Mouse (Mus musculus): ENCODE results near the gene Fbn1. TPM values are rescaled to one million over a fixed set of nuclear protein-coding genes. Genes with fewer than 3 reads are reported as not detected.

Gene Fbn1
- total RNA-seq, 2 experiments from 2014 or later: 86.1 to 99.8 TPM

- no peak for DNase-seq
These were observed 6.3 kb downstream of the Fbn1 start for GRCm38 (mm10) chr2:125501526-125501925.

- no peak for DNase-seq
These were observed 9.6 kb downstream of the Fbn1 start for GRCm38 (mm10) chr2:125498216-125498615.

GRCm38 (mm10) chr2:125496696-125497095, 11.1 kb downstream of the Fbn1 start:
- no peak for DNase-seq

- no peak for DNase-seq
These were observed 12.7 kb downstream of the Fbn1 start for GRCm38 (mm10) chr2:125494831-125495812.

GRCm38 (mm10) chr2:125494291-125494690, 13.5 kb downstream of the Fbn1 start:
- DNase-seq: no peak

GRCm38 (mm10) chr2:125492050-125492900, 15.5 kb downstream of the Fbn1 start:
- DNase-seq: no peak

- DNase-seq: no peak
These were observed 17.8 kb downstream of the Fbn1 start for GRCm38 (mm10) chr2:125489979-125490378.

GRCm38 (mm10) chr2:125484910-125485309, 22.9 kb downstream of the Fbn1 start:
- peak; percentile 41 for DNase-seq

- peak; percentile 41 for DNase-seq
These were observed 23.6 kb downstream of the Fbn1 start for GRCm38 (mm10) chr2:125484164-125484563.

GRCm38 (mm10) chr2:125481531-125482317, 26.1 kb downstream of the Fbn1 start:
- DNase-seq: no peak

- DNase-seq: no peak
These were observed 26.7 kb downstream of the Fbn1 start for GRCm38 (mm10) chr2:125481116-125481515.

GRCm38 (mm10) chr2:125480057-125480456, 27.7 kb downstream of the Fbn1 start:
- no peak for DNase-seq

GRCm38 (mm10) chr2:125478705-125479104, 29.1 kb downstream of the Fbn1 start:
- DNase-seq: no peak

- DNase-seq: no peak
These were observed 30.4 kb downstream of the Fbn1 start for GRCm38 (mm10) chr2:125477367-125477766.

GRCm38 (mm10) chr2:125476231-125476630, 31.6 kb downstream of the Fbn1 start:
- no peak for DNase-seq

GRCm38 (mm10) chr2:125474690-125475089, 33.1 kb downstream of the Fbn1 start:
- DNase-seq: no peak

GRCm38 (mm10) chr2:125473228-125473627, 34.6 kb downstream of the Fbn1 start:
- no peak for DNase-seq

- no peak for DNase-seq
These were observed 36.1 kb downstream of the Fbn1 start for GRCm38 (mm10) chr2:125471721-125472120.

- peak; percentile 46 for DNase-seq
These were observed 37.1 kb downstream of the Fbn1 start for GRCm38 (mm10) chr2:125470553-125471295.

GRCm38 (mm10) chr2:125464036-125464435, 43.8 kb downstream of the Fbn1 start:
- no peak for DNase-seq

GRCm38 (mm10) chr2:125459087-125459486, 48.7 kb downstream of the Fbn1 start:
- DNase-seq: no peak

All from gastrocnemius, postnatal 25 days (tissue).